In the genomic region with DNA sequence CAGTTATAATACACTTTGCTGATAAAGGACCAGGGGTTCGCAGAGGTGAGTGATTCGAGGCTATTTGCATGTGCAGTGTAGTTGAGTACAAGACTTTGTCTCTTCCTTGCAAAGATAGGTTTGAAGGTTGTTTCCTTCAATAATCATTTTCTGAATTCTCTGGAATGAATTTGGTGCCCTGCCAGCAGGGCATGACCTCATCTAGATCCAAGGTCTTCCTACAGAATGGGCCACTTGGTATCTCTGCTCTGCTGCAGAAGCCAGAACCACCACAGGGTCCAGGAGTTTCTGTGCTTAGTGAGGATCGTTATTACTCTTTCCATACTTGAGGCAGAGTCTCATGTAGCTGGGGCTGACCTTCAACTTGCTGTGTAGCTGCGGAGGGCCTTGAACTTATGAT, we compare ENCODE assay signal across 11 mouse cellular contexts. TPM values are rescaled to one million over a fixed set of nuclear protein-coding genes. Genes with fewer than 3 reads are reported as not detected.
"Had no signal": no experiment of that assay in that cellular context is flagged by ENCODE, and none has a peak within 500 bp of the region (broad histone marks: within the 10 kb centered on the region; RNA-seq: fewer than 3 reads in every experiment).

No protein-coding gene starts in this region.

- DNase-seq: lung, adult 2 months; lung, postnatal 14 days; lung, postnatal 36 days; right cerebral cortex, postnatal 14 days; thymus, adult 2 months; thymus, postnatal 25 days; thymus, postnatal 4 days had no signal

RNA-seq across cellular contexts. Expression of a gene that starts 1.8 kb away (rescaled TPM):
- total RNA-seq: megakaryocyte progenitor cell, adult 5-6 weeks; monocyte, adult 5-6 weeks had no signal

RNA-seq across cellular contexts. Expression of a gene that starts 26.4 kb away (rescaled TPM):
- total RNA-seq: megakaryocyte progenitor cell, adult 5-6 weeks; midbrain, postnatal 0 days; monocyte, adult 5-6 weeks; neutrophil, adult 5-6 weeks had no signal

RNA-seq across cellular contexts. Expression of a gene that starts 48.2 kb away (rescaled TPM):
- total RNA-seq: megakaryocyte progenitor cell, adult 5-6 weeks; midbrain, postnatal 0 days; monocyte, adult 5-6 weeks; neutrophil, adult 5-6 weeks had no signal

RNA-seq across cellular contexts. Expression of a gene that starts 55.9 kb away (rescaled TPM):
- total RNA-seq: megakaryocyte progenitor cell, adult 5-6 weeks; midbrain, postnatal 0 days; monocyte, adult 5-6 weeks; neutrophil, adult 5-6 weeks had no signal

RNA-seq across cellular contexts. Expression of a gene that starts 56.8 kb away (rescaled TPM):
- total RNA-seq: megakaryocyte progenitor cell, adult 5-6 weeks; midbrain, postnatal 0 days; monocyte, adult 5-6 weeks; neutrophil, adult 5-6 weeks had no signal
